ENCODE assay signal across 12 mouse cellular contexts in the genomic region with DNA sequence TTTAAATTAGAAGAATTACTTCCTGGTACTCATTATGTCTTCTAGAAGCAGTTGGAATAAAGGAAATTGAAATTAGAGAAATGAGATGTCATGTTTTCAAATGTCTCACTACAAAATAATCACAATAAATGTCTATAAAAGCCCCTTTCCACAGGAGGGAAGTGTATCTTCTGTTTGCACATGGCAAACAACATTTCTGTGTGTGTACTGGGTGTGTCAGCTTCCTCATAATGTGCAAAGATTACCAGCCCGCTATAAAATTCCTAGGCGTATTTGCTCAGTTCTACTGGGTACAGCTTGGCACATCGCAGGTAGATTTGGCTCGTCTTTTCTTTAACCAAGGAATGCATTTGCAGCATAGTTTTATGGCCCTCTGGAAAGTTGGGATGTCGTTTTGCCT. TPM values are rescaled to one million over a fixed set of nuclear protein-coding genes. Genes with fewer than 3 reads are reported as not detected.
A peak's percentile ranks its signal among the peaks of the same experiment; 100 is the strongest.
DNase-seq lines count a peak whose midpoint lies in the region; ATAC-seq and TF ChIP-seq lines count a peak whose summit lies in the region.
"Had no signal": no experiment of that assay in that cellular context is flagged by ENCODE, and none has a peak within 500 bp of the region (broad histone marks: within the 10 kb centered on the region; RNA-seq: fewer than 3 reads in every experiment).

No protein-coding gene starts in this region.

- H3K4me2 ChIP-seq in lung, embryonic 16.5 days (ENCODE audit: low read depth, low read length): peak overlapping the region; percentile 78
- peak overlapping the region; percentile 94 for H3K4me2 ChIP-seq in liver, embryonic 12.5 days
- peak overlapping the region; percentile 60 for H3K4me2 ChIP-seq in stomach, embryonic 15.5 days

- no peak for DNase-seq in gastrocnemius, adult 2 months
- DNase-seq in gastrocnemius, postnatal 36 days: no peak
- DNase-seq in lung, postnatal 4 days: no peak
- no peak for DNase-seq in left cerebral cortex, adult 8-10 months (ENCODE audit: low spot score in 2 of 2)
- DNase-seq: adrenal gland, postnatal 10 days; thymus, postnatal 4 days had no signal

- no peak overlapping the region for H3K9ac ChIP-seq in lung, embryonic 16.5 days (ENCODE audit: low read length)
- H3K9ac ChIP-seq in liver, embryonic 12.5 days: 0 out of 2 replicates have a peak overlapping the region, but pooled peaks have one; percentile 0
- no peak overlapping the region for H3K9ac ChIP-seq in stomach, embryonic 15.5 days

- no peak overlapping the region; the same call in 1 of the 2 replicates for H3K27ac ChIP-seq in gastrocnemius, adult 2 months
- H3K27ac ChIP-seq in lung, embryonic 16.5 days (ENCODE audit: low read length): peak overlapping the region; percentile 88
- H3K27ac ChIP-seq in liver, embryonic 12.5 days: peak overlapping the region; percentile 98; the same call in 1 of the 2 replicates
- peak overlapping the region; percentile 52; the same call in 1 of the 2 replicates for H3K27ac ChIP-seq in stomach, embryonic 15.5 days

- H3K4me3 ChIP-seq in gastrocnemius, adult 2 months: peak overlapping the region; percentile 75
- peak overlapping the region; percentile 97 for H3K4me3 ChIP-seq in lung, embryonic 16.5 days (ENCODE audit: low read length)
- H3K4me3 ChIP-seq in liver, embryonic 12.5 days: peak overlapping the region; percentile 85; the same call in 1 of the 2 replicates
- H3K4me3 ChIP-seq in stomach, embryonic 15.5 days (replicated peaks): peak overlapping the region; percentile 92

- intact Hi-C loops in gastrocnemius, adult 2 months (cut with DNase I): loop anchor here (5.0 kb wide), 3 partner anchors 65 to 300 kb away; no protein-coding TSS in a partner anchor
- intact Hi-C loops in gastrocnemius, postnatal 36 days (cut with DNase I): loop anchor here (5.0 kb wide), 1 partner anchor 50 kb away; no protein-coding TSS in a partner anchor

- no peak for ATAC-seq in lung, embryonic 16.5 days (ENCODE audit: low read depth)
- no peak for ATAC-seq in liver, embryonic 12.5 days
- ATAC-seq in stomach, embryonic 15.5 days (ENCODE audit: insufficient read depth, low FRiP score, low read depth): no peak
- no peak for ATAC-seq in CD4-positive, CD25-positive, alpha-beta regulatory T cell, adult 4 months
- ATAC-seq: inflammation-experienced regulatory T-cells, adult 6 months had no signal

- H3K36me3 ChIP-seq in lung, embryonic 16.5 days (ENCODE audit: control insufficient read depth, insufficient read depth, low read length): no peaks in the 10 kb centered on the region
- H3K36me3 ChIP-seq in liver, embryonic 12.5 days: no peaks in the 10 kb centered on the region
- no peaks in the 10 kb centered on the region for H3K36me3 ChIP-seq in stomach, embryonic 15.5 days

- peaks cover 17% of the 10 kb centered on the region for H3K4me1 ChIP-seq in lung, embryonic 16.5 days (replicated peaks; ENCODE audit: control insufficient read depth, insufficient read depth, low read length)
- peaks cover 66% of the 10 kb centered on the region for H3K4me1 ChIP-seq in liver, embryonic 12.5 days
- peaks cover 23% of the 10 kb centered on the region; the same call in 1 of the 2 replicates for H3K4me1 ChIP-seq in stomach, embryonic 15.5 days

- H3K27me3 ChIP-seq in lung, embryonic 16.5 days (ENCODE audit: control insufficient read depth, insufficient read depth, low read depth, low read length): no peaks in the 10 kb centered on the region
- H3K27me3 ChIP-seq in liver, embryonic 12.5 days (replicated peaks): peaks cover 2% of the 10 kb centered on the region; the same call in 1 of the 2 replicates
- no peaks in the 10 kb centered on the region for H3K27me3 ChIP-seq in stomach, embryonic 15.5 days (replicated peaks)

- TF ChIP-seq CTCF in gastrocnemius, adult 2 months (IDR thresholded peaks at IDR 0.05): no peak

- 48% methylated on average over 5 of the region's 5 CpGs for WGBS in lung, embryonic 16.5 days
- WGBS in liver, embryonic 12.5 days (ENCODE audit: insufficient replicate concordance): 30% methylated on average over 5 of the region's 5 CpGs
- WGBS in stomach, embryonic 15.5 days: 62% methylated on average over 5 of the region's 5 CpGs

- H3K9me3 ChIP-seq in lung, embryonic 16.5 days (ENCODE audit: control insufficient read depth, low read length): no peaks in the 10 kb centered on the region
- H3K9me3 ChIP-seq in liver, embryonic 12.5 days (replicated peaks): no peaks in the 10 kb centered on the region
- no peaks in the 10 kb centered on the region for H3K9me3 ChIP-seq in stomach, embryonic 15.5 days

RNA-seq across cellular contexts. Expression of gene Dstn, which starts 2.5 kb away (rescaled TPM):
- 10 to 100 TPM; 24.9 to 28.2 TPM for total RNA-seq in gastrocnemius, adult 2 months (2021)
- total RNA-seq in gastrocnemius, postnatal 36 days (2021): 10 to 100 TPM; 21.0 to 27.2 TPM
- polyA plus RNA-seq in lung, embryonic 16.5 days (2015; fragmentation: Nextera tagmentation; extraction: Ambion mirVana): 565 and 579 TPM in 2 replicates
- polyA plus RNA-seq in liver, embryonic 12.5 days (2016; fragmentation: Nextera tagmentation; extraction: Ambion mirVana): 126 and 136 TPM in 2 replicates
- polyA plus RNA-seq in stomach, embryonic 15.5 days (2015; fragmentation: Nextera tagmentation; extraction: Ambion mirVana): 732 and 736 TPM in 2 replicates
- total RNA-seq in left cerebral cortex, adult 8-10 months (2022): 100 to 1,000 TPM; 158 to 180 (median 166) TPM
- polyA plus RNA-seq in CD4-positive, CD25-positive, alpha-beta regulatory T cell, adult 4 months (2017; shearing (Covaris generic)): 10 to 100 TPM; 26.4 to 27.2 TPM

RNA-seq across cellular contexts. Expression of gene Bfsp1, which starts 54.6 kb away (rescaled TPM):
- total RNA-seq in gastrocnemius, adult 2 months (2021): under 1 TPM; 0.20 to 0.31 TPM
- under 1 TPM; 0.28 to 0.37 TPM for total RNA-seq in gastrocnemius, postnatal 36 days (2021)
- polyA plus RNA-seq in lung, embryonic 16.5 days (2015; fragmentation: Nextera tagmentation; extraction: Ambion mirVana): 1.6 and 2.2 TPM in 2 replicates
- 0.33 and 0.45 TPM in 2 replicates for polyA plus RNA-seq in liver, embryonic 12.5 days (2016; fragmentation: Nextera tagmentation; extraction: Ambion mirVana)
- polyA plus RNA-seq in stomach, embryonic 15.5 days (2015; fragmentation: Nextera tagmentation; extraction: Ambion mirVana): 2.1 and 3.1 TPM in 2 replicates
- 1 to 10 TPM in 3 of 4 experiments, under 1 TPM in 1; 0.97 to 1.5 (median 1.3) TPM for total RNA-seq in left cerebral cortex, adult 8-10 months (2022)
- not detected for polyA plus RNA-seq in CD4-positive, CD25-positive, alpha-beta regulatory T cell, adult 4 months (2017; shearing (Covaris generic))
- total RNA-seq: common myeloid progenitor, adult 5-6 weeks had no signal
- polyA plus RNA-seq: inflammation-experienced regulatory T-cells, adult 6 months had no signal
